Mouse (Mus musculus) liver, embryonic 16.5 days (tissue): ENCODE measurements around the gene Lmx1a. TPM values are rescaled to one million over a fixed set of nuclear protein-coding genes. Genes with fewer than 3 reads are reported as not detected.

Experiments
- ATAC-seq: fragments of 200-750 bp; cut with Nextera tagmentation; 2 replicates; pipeline ENCODE4 v1.8.0; 2017; ENCODE audit warnings: low read depth, mild to moderate bottlenecking, moderate number of reproducible peaks, moderate library complexity
- H3K27ac ChIP-seq: fragments of 300-500 bp; sonication (generic); 2 replicates; pipeline ENCODE4 v1.5.1; 2014; ENCODE audit warnings: mild to moderate bottlenecking, low read length
- H3K27me3 ChIP-seq: fragments of 300-500 bp; sonication (generic); 2 replicates; pipeline ENCODE4 v1.6.1; 2014; ENCODE audit warnings: low read depth, low read length, mixed read lengths; ENCODE audit not compliant: control insufficient read depth, insufficient read depth
- H3K36me3 ChIP-seq: fragments of 300-500 bp; sonication (generic); 2 replicates; pipeline ENCODE4 v1.6.1; 2014; ENCODE audit warnings: mild to moderate bottlenecking; ENCODE audit not compliant: control insufficient read depth, insufficient read depth
- H3K4me1 ChIP-seq: fragments of 300-500 bp; sonication (generic); 2 replicates; pipeline ENCODE4 v1.6.1; 2014; ENCODE audit warnings: low read depth, low read length, mixed read lengths; ENCODE audit not compliant: control insufficient read depth
- H3K4me2 ChIP-seq: fragments of 300-500 bp; sonication (generic); 2 replicates; pipeline ENCODE4 v1.6.1; 2014; ENCODE audit warnings: low read depth, low read length, mixed read lengths
- H3K4me3 ChIP-seq: fragments of 300-500 bp; sonication (generic); 2 replicates; pipeline ENCODE4 v1.5.1; 2014; ENCODE audit warnings: low read depth, mild to moderate bottlenecking, low read length
- H3K9ac ChIP-seq: fragments of 300-500 bp; sonication (generic); 2 replicates; pipeline ENCODE4 v1.6.1; 2014; ENCODE audit warnings: low read depth, low read length
- H3K9me3 ChIP-seq: fragments of 300-500 bp; sonication (generic); replicated peaks from 2 replicates; pipeline ENCODE4 v1.6.1; 2016; ENCODE audit warnings: low read length; ENCODE audit not compliant: control insufficient read depth
- WGBS: fragments of 180-500 bp; shearing (Covaris S2); extraction: QIAGEN DNeasy Blood & Tissue Kit; methylation state at CpG from one replicate; pipeline ENCODE4 v1.1.7; 2014; ENCODE audit not compliant: insufficient replicate concordance; 5-methylcytosine and 5-hydroxymethylcytosine counted together
- polyA plus RNA-seq: library from polyadenylated mRNA; unstranded; fragments of >200 nt; fragmentation: Nextera tagmentation; extraction: Ambion mirVana; gene quantifications from 2 replicates; pipeline ENCODE4 v1.2.1, GENCODE M21; 2015

Lmx1a gene
- polyA plus RNA-seq, 1 experiment from 2014 or later = 0.04 TPM

- ATAC-seq = no peak
- H3K4me3 ChIP-seq = no peak overlapping the region
- 45% methylated on average over 3 of the region's 3 CpGs for WGBS
Observed at GRCm38 (mm10) chr1:167790688-167791087, 101.7 kb downstream of the Lmx1a start.

GRCm38 (mm10) chr1:167791221-167791620 lies 102.2 kb downstream of the Lmx1a start:
- 51% methylated on average over 11 of the region's 11 CpGs for WGBS

More at GRCm38 (mm10) chr1:167790688-167791087, 101.7 kb downstream of the Lmx1a start:
- no peak overlapping the region for H3K9ac ChIP-seq
- H3K36me3 ChIP-seq = no peaks in the 10 kb centered on the region
- no peak overlapping the region for H3K27ac ChIP-seq
- no peaks in the 10 kb centered on the region for H3K9me3 ChIP-seq
- no peak overlapping the region for H3K4me2 ChIP-seq
- H3K27me3 ChIP-seq = no peaks in the 10 kb centered on the region
- no peaks in the 10 kb centered on the region for H3K4me1 ChIP-seq

GRCm38 (mm10) chr1:167801923-167802322 lies 112.9 kb downstream of the Lmx1a start:
- no peaks in the 10 kb centered on the region for H3K9me3 ChIP-seq
- H3K9ac ChIP-seq = no peak overlapping the region
- H3K27me3 ChIP-seq = peaks cover 21% of the 10 kb centered on the region
- H3K4me3 ChIP-seq = no peak overlapping the region
- H3K4me2 ChIP-seq = no peak overlapping the region
- no peak for ATAC-seq
- H3K4me1 ChIP-seq = no peaks in the 10 kb centered on the region
- no peaks in the 10 kb centered on the region for H3K36me3 ChIP-seq
- 28% methylated on average over 4 of the region's 4 CpGs for WGBS
- no peak overlapping the region for H3K27ac ChIP-seq

More at GRCm38 (mm10) chr1:167791221-167791620, 102.2 kb downstream of the Lmx1a start:
- Histone ChIP-seq H3K4me2 (no peak overlapping the region), H3K4me1 (no peaks in the 10 kb centered on the region), H3K27ac (no peak overlapping the region), H3K9me3 (no peaks in the 10 kb centered on the region), H3K4me3 (no peak overlapping the region), H3K27me3 (no peaks in the 10 kb centered on the region), H3K36me3 (no peaks in the 10 kb centered on the region), H3K9ac (no peak overlapping the region)
- no peak for ATAC-seq

- peaks cover 21% of the 10 kb centered on the region for H3K27me3 ChIP-seq
- peak overlapping the region; percentile 44 for H3K4me3 ChIP-seq
- no peaks in the 10 kb centered on the region for H3K36me3 ChIP-seq
- no peak overlapping the region for H3K9ac ChIP-seq
- H3K4me2 ChIP-seq = peak overlapping the region; percentile 59
- no peaks in the 10 kb centered on the region for H3K4me1 ChIP-seq
- H3K27ac ChIP-seq = no peak overlapping the region
- 2% methylated on average over 58 of the region's 59 CpGs for WGBS
- H3K9me3 ChIP-seq = no peaks in the 10 kb centered on the region
- no peak for ATAC-seq
Observed at GRCm38 (mm10) chr1:167802510-167803271, 113.7 kb downstream of the Lmx1a start.

GRCm38 (mm10) chr1:167803351-167803981 lies 114.4 kb downstream of the Lmx1a start:
- Histone ChIP-seq H3K4me3 (peak overlapping the region; percentile 44), H3K4me2 (peak overlapping the region; percentile 59), H3K4me1 (no peaks in the 10 kb centered on the region), H3K9ac (no peak overlapping the region), H3K27me3 (peaks cover 21% of the 10 kb centered on the region), H3K9me3 (no peaks in the 10 kb centered on the region), H3K27ac (no peak overlapping the region), H3K36me3 (no peaks in the 10 kb centered on the region)
- WGBS = 12% methylated on average over 10 of the region's 10 CpGs
- ATAC-seq = no peak

GRCm38 (mm10) chr1:167804836-167805235 lies 115.8 kb downstream of the Lmx1a start:
- no peaks in the 10 kb centered on the region for H3K4me1 ChIP-seq
- H3K27me3 ChIP-seq = peaks cover 21% of the 10 kb centered on the region
- H3K4me3 ChIP-seq = no peak overlapping the region
- H3K9ac ChIP-seq = no peak overlapping the region
- H3K4me2 ChIP-seq = no peak overlapping the region
- ATAC-seq = no peak
- no peaks in the 10 kb centered on the region for H3K36me3 ChIP-seq
- WGBS = 27% methylated on average over 7 of the region's 7 CpGs
- no peaks in the 10 kb centered on the region for H3K9me3 ChIP-seq
- H3K27ac ChIP-seq = no peak overlapping the region

GRCm38 (mm10) chr1:167811141-167811540 lies 122.1 kb downstream of the Lmx1a start:
- Histone ChIP-seq H3K27ac (no peak overlapping the region), H3K4me3 (no peak overlapping the region)
- WGBS = 47% methylated on average over 4 of the region's 4 CpGs

GRCm38 (mm10) chr1:167815166-167815565 lies 126.1 kb downstream of the Lmx1a start:
- no peak for ATAC-seq
- Histone ChIP-seq H3K36me3 (no peaks in the 10 kb centered on the region), H3K4me3 (no peak overlapping the region), H3K9ac (no peak overlapping the region), H3K9me3 (no peaks in the 10 kb centered on the region), H3K27ac (no peak overlapping the region), H3K4me2 (no peak overlapping the region), H3K27me3 (no peaks in the 10 kb centered on the region), H3K4me1 (no peaks in the 10 kb centered on the region)
- WGBS = 49% methylated on average over 4 of the region's 4 CpGs

More at GRCm38 (mm10) chr1:167811141-167811540, 122.1 kb downstream of the Lmx1a start:
- Histone ChIP-seq H3K36me3 (no peaks in the 10 kb centered on the region), H3K9ac (no peak overlapping the region), H3K4me2 (no peak overlapping the region), H3K4me1 (no peaks in the 10 kb centered on the region), H3K27me3 (no peaks in the 10 kb centered on the region), H3K9me3 (no peaks in the 10 kb centered on the region)
- no peak for ATAC-seq

- Histone ChIP-seq H3K27me3 (no peaks in the 10 kb centered on the region), H3K4me2 (no peak overlapping the region), H3K9me3 (no peaks in the 10 kb centered on the region), H3K4me1 (no peaks in the 10 kb centered on the region), H3K27ac (no peak overlapping the region), H3K4me3 (no peak overlapping the region), H3K36me3 (no peaks in the 10 kb centered on the region), H3K9ac (no peak overlapping the region)
- 67% methylated on average over 6 of the region's 6 CpGs for WGBS
- ATAC-seq = no peak
Observed at GRCm38 (mm10) chr1:167817028-167817427, 128.0 kb downstream of the Lmx1a start.
